Mouse (Mus musculus) thymus, adult 2 months (tissue): ENCODE data around the gene Ankrd11.

Experiments used
- CTCF ChIP-seq: fragments of 200-500 bp; IDR thresholded peaks from 2 replicates; pipeline ENCODE4 v1.5.1; 2012; ENCODE audit warnings: mild to moderate bottlenecking, control low read depth, low read length, moderate library complexity, borderline replicate concordance; ENCODE audit not compliant: control insufficient read depth, poor library complexity, insufficient read depth; ENCODE audit errors: extremely low read depth
- POLR2A ChIP-seq: fragments of 200-500 bp; IDR thresholded peaks from 2 replicates; pipeline ENCODE4 v1.6.1; 2012; ENCODE audit warnings: mild to moderate bottlenecking, low read length, control low read depth, moderate library complexity; ENCODE audit not compliant: control insufficient read depth, poor library complexity, insufficient read depth; ENCODE audit errors: extremely low read depth

DNA sequence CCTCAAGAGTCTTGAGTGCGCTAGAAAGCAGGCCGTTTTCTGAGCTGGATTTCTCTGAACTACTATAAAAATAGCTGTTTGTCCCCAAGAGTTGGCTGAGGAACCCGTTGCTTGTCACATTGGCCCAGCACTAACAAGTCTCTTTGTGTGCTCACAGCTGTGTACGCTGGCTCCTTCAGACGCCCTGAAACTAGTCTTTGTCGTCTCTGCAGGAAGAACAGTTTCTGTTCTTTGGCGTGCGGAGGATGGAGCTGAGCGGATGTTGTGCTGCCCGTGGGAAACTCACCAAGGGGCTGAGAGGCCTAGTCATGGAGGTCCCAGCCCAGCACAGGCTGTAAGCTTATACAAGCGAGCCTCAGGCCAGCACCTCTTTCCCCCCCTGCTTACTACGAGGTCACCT, 41.5 kb upstream of the Ankrd11 start:
- TF ChIP-seq POLR2A (no peak), CTCF (no peak)
